Mouse (Mus musculus) adrenal gland, adult 18-20 months (tissue): ENCODE results near the gene Itsn1. TPM values are rescaled to one million over a fixed set of nuclear protein-coding genes. Genes with fewer than 3 reads are reported as not detected.

Experiments used
- microRNA-seq, 2 experiments: library from miRNA; unstranded; fragments of <30 nt; microRNA quantifications; one replicate each; pipeline ENCODE4 v1.2.0; 2021; ENCODE audit warnings: borderline number of aligned reads in 2 of 2
- total RNA-seq, 2 experiments: library from RNA; stranded (reverse); gene quantifications; 1 replicate in 1 of 2; 2 replicates in 1 of 2; pipeline ENCODE4 v1.2.3; 2021

Gene Itsn1
- total RNA-seq, 2 experiments from 2014 or later, result 36.5 to 49.3 TPM

Small RNAs within 50 kb of the gene (microRNA-seq; reads per million reads assigned to microRNA genes)
- 0 reads per million in 2 experiments for gene Gm27773

Other genes starting within 250 kb of the Itsn1 start
- gene Ifnar1, start 244.0 kb upstream of the Itsn1 start, total RNA-seq, result 10 to 100 TPM; 53.5 to 55.4 TPM
- 10 to 100 TPM; 20.2 to 27.6 TPM for gene Ifngr2, start 182.2 kb upstream of the Itsn1 start, total RNA-seq
- gene Tmem50b, start 131.5 kb upstream of the Itsn1 start, total RNA-seq, result 10 to 100 TPM; 60.2 to 73.8 TPM
- 10 to 100 TPM; 10.4 to 10.8 TPM for gene Dnajc28, start 110.3 kb upstream of the Itsn1 start, total RNA-seq
- 100 to 1,000 TPM in 1 of 2 experiments, 10 to 100 TPM in 1; 86.9 to 108 TPM for gene Gart, start 82.3 kb upstream of the Itsn1 start, total RNA-seq
- gene Son, start 81.8 kb upstream of the Itsn1 start, total RNA-seq, result 100 to 1,000 TPM; 215 to 253 TPM
- gene Donson, start 40.5 kb upstream of the Itsn1 start, total RNA-seq, result 1 to 10 TPM; 7.5 to 7.8 TPM
- 10 to 100 TPM; 45.9 TPM for gene Cryzl1, start 306 bp upstream of the Itsn1 start, total RNA-seq